Mouse (Mus musculus) intestine, embryonic 15.5 days (tissue): Measurements from ENCODE around the gene Acad8. TPM values are rescaled to one million over a fixed set of nuclear protein-coding genes. Genes with fewer than 3 reads are reported as not detected.

ENCODE experiments used
- ATAC-seq: fragments of 200-750 bp; cut with Nextera tagmentation; 2 replicates; pipeline ENCODE4 v1.8.0; 2017; ENCODE audit warnings: moderate TSS enrichment, moderate library complexity
- H3K27ac ChIP-seq: fragments of 300-500 bp; sonication (generic); 2 replicates; pipeline ENCODE4 v1.5.1; 2015; ENCODE audit warnings: mild to moderate bottlenecking, inconsistent platforms
- H3K27me3 ChIP-seq: fragments of 300-500 bp; sonication (generic); replicated peaks from 2 replicates; pipeline ENCODE4 v1.6.1; 2015; ENCODE audit warnings: inconsistent platforms
- H3K36me3 ChIP-seq: fragments of 300-500 bp; sonication (generic); 2 replicates; pipeline ENCODE4 v1.6.1; 2015; ENCODE audit warnings: inconsistent platforms
- H3K4me1 ChIP-seq: fragments of 300-500 bp; sonication (generic); replicated peaks from 2 replicates; pipeline ENCODE4 v1.6.1; 2015; ENCODE audit warnings: inconsistent platforms
- H3K4me2 ChIP-seq: fragments of 300-500 bp; sonication (generic); replicated peaks from 2 replicates; pipeline ENCODE4 v1.6.1; 2015; ENCODE audit warnings: mild to moderate bottlenecking, inconsistent platforms
- H3K4me3 ChIP-seq: fragments of 300-500 bp; sonication (generic); replicated peaks from 2 replicates; pipeline ENCODE4 v1.5.1; 2015; ENCODE audit warnings: inconsistent platforms
- H3K9ac ChIP-seq: fragments of 300-500 bp; sonication (generic); 2 replicates; pipeline ENCODE4 v1.6.1; 2015; ENCODE audit warnings: inconsistent platforms
- H3K9me3 ChIP-seq: fragments of 300-500 bp; sonication (generic); 2 replicates; pipeline ENCODE4 v1.6.1; 2016; ENCODE audit warnings: inconsistent platforms
- WGBS: fragments of 180-500 bp; shearing (Covaris S2); methylation state at CpG from one replicate; pipeline ENCODE4 v1.1.7; 2015; 5-methylcytosine and 5-hydroxymethylcytosine counted together
- polyA plus RNA-seq: library from polyadenylated mRNA; unstranded; fragments of >200 nt; fragmentation: Nextera tagmentation; extraction: Ambion mirVana; gene quantifications from 2 replicates; pipeline ENCODE4 v1.2.1, GENCODE M21; 2015

The Acad8 gene
- polyA plus RNA-seq, 1 experiment from 2014 or later: 34.7 TPM

GRCm38 (mm10) chr9:27005933-27006332 lies 6.6 kb upstream of the Acad8 start:
- Histone ChIP-seq H3K36me3 (peaks cover 37% of the 10 kb centered on the region; the same call in 1 of the 2 replicates), H3K4me2 (no peak overlapping the region), H3K4me3 (no peak overlapping the region), H3K4me1 (peaks cover 2% of the 10 kb centered on the region; the same call in 1 of the 2 replicates), H3K9ac (no peak overlapping the region), H3K27me3 (no peaks in the 10 kb centered on the region), H3K27ac (no peak overlapping the region), H3K9me3 (no peaks in the 10 kb centered on the region)
- 88% methylated on average over 1 of the region's 1 CpGs for WGBS
- no peak for ATAC-seq

DNA sequence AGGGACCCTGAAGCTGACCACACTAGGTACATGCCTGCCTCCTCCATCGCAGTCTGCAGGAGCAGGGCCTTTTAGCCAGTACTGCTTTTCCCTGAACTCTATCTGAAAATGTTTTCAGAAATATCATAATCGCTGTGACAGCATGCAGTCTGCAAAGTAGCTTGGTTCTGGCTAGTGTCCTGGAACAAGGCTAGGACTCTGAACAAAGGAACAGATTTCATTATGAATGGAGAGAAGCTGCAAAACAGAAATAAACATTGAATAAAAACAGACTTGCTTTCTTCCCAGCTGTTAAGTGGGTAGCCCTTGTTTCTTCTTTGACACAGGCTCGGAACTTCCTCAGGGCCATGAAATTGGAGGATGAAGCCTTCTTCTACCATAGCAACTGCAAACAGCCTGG lies 5.9 kb upstream of the Acad8 start:
- peaks cover 7% of the 10 kb centered on the region; the same call in 1 of the 2 replicates for H3K4me1 ChIP-seq
- H3K27me3 ChIP-seq: no peaks in the 10 kb centered on the region
- peaks cover 37% of the 10 kb centered on the region; the same call in 1 of the 2 replicates for H3K36me3 ChIP-seq
- 90% methylated on average over 3 of the region's 3 CpGs for WGBS
- no peak for ATAC-seq
- no peak overlapping the region for H3K4me2 ChIP-seq
- no peak overlapping the region for H3K27ac ChIP-seq
- H3K9me3 ChIP-seq: no peaks in the 10 kb centered on the region
- H3K9ac ChIP-seq: no peak overlapping the region
- no peak overlapping the region for H3K4me3 ChIP-seq

- Histone ChIP-seq H3K9me3 (no peaks in the 10 kb centered on the region), H3K27ac (peak overlapping the region; percentile 76), H3K4me3 (peak overlapping the region; percentile 77), H3K36me3 (peaks cover 3% of the 10 kb centered on the region; the same call in 1 of the 2 replicates), H3K4me1 (peaks cover 7% of the 10 kb centered on the region; the same call in 1 of the 2 replicates), H3K27me3 (no peaks in the 10 kb centered on the region), H3K9ac (peak overlapping the region; percentile 85), H3K4me2 (peak overlapping the region; percentile 68)
- peak; percentile 69 for ATAC-seq
- 2% methylated on average over 29 of the region's 29 CpGs for WGBS
Measured at GRCm38 (mm10) chr9:26998669-26999460, 501 bp downstream of the Acad8 start.

DNA sequence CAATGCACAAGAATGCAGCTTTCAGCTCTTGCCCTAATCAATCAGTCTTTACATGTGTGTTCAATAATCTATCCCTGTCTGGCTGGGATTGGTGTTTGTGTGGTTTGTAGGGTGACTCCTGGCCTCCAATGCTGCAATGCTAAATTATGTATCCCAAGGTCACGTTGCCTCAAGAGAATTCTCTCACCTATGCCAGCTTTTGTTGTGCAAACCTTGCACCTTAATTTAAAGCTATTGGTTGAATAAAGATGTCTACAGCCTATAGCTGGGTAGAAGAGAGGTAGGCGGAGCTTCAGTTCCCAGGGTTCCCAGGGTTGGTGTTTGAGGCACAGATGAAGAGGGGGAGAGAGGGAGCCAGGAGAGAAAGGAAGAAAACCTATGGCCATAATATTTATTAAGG lies 1.9 kb downstream of the Acad8 start:
- no peak overlapping the region for H3K4me3 ChIP-seq
- 95% methylated on average over 2 of the region's 2 CpGs for WGBS
- no peak overlapping the region for H3K27ac ChIP-seq
- peaks cover 7% of the 10 kb centered on the region; the same call in 1 of the 2 replicates for H3K4me1 ChIP-seq
- no peaks in the 10 kb centered on the region for H3K27me3 ChIP-seq
- ATAC-seq: no peak
- no peak overlapping the region for H3K9ac ChIP-seq
- H3K9me3 ChIP-seq: no peaks in the 10 kb centered on the region
- no peaks in the 10 kb centered on the region for H3K36me3 ChIP-seq
- no peak overlapping the region for H3K4me2 ChIP-seq

- Histone ChIP-seq H3K27me3 (no peaks in the 10 kb centered on the region), H3K9me3 (no peaks in the 10 kb centered on the region), H3K36me3 (no peaks in the 10 kb centered on the region), H3K4me1 (peaks cover 7% of the 10 kb centered on the region; the same call in 1 of the 2 replicates), H3K27ac (no peak overlapping the region), H3K9ac (no peak overlapping the region), H3K4me2 (no peak overlapping the region), H3K4me3 (no peak overlapping the region)
- ATAC-seq: no peak
- 92% methylated on average over 3 of the region's 3 CpGs for whole genome bisulfite sequencing
Measured at GRCm38 (mm10) chr9:26997062-26997461, 2.3 kb downstream of the Acad8 start.

DNA sequence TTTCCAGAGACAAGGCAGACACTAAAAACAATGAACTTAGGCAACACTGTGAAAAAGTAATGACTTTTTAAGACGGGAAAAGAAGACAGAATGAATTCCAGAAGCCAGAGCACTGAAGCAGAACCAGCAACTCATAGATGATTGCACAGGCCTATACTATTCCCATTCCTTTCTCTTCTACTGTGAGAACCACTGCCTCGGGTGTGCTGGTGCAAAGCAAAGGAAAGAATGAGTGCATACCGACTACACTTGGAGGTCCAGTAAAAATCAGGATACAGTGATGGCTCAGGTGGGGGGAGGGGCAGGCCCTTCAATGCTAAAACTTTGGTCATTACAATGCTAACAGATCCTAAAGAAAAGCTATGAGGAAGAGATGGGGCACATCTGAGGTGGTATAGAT lies 5.5 kb downstream of the Acad8 start:
- 78% methylated on average over 3 of the region's 3 CpGs for WGBS

GRCm38 (mm10) chr9:26993118-26993517 lies 6.2 kb downstream of the Acad8 start:
- 88% methylated on average over 10 of the region's 10 CpGs for WGBS
- no peaks in the 10 kb centered on the region for H3K9me3 ChIP-seq
- no peak for ATAC-seq

More for the DNA sequence above, 5.5 kb downstream of the Acad8 start:
- no peak for ATAC-seq
- H3K9me3 ChIP-seq: no peaks in the 10 kb centered on the region
- H3K4me3 ChIP-seq: no peak overlapping the region
- H3K4me2 ChIP-seq: no peak overlapping the region
- H3K4me1 ChIP-seq: no peaks in the 10 kb centered on the region
- H3K9ac ChIP-seq: no peak overlapping the region
- H3K27me3 ChIP-seq: no peaks in the 10 kb centered on the region
- H3K27ac ChIP-seq: no peak overlapping the region
- H3K36me3 ChIP-seq: peaks cover 8% of the 10 kb centered on the region; the same call in 1 of the 2 replicates

GRCm38 (mm10) chr9:26990181-26990580 lies 9.2 kb downstream of the Acad8 start:
- Histone ChIP-seq H3K9ac (no peak overlapping the region), H3K4me2 (no peak overlapping the region), H3K4me1 (no peaks in the 10 kb centered on the region), H3K27ac (no peak overlapping the region), H3K4me3 (no peak overlapping the region), H3K9me3 (no peaks in the 10 kb centered on the region), H3K36me3 (peaks cover 8% of the 10 kb centered on the region; the same call in 1 of the 2 replicates), H3K27me3 (no peaks in the 10 kb centered on the region)
- ATAC-seq: no peak
- 94% methylated on average over 4 of the region's 4 CpGs for WGBS

More at GRCm38 (mm10) chr9:26993118-26993517, 6.2 kb downstream of the Acad8 start:
- H3K9ac ChIP-seq: no peak overlapping the region
- H3K36me3 ChIP-seq: peaks cover 8% of the 10 kb centered on the region; the same call in 1 of the 2 replicates
- no peaks in the 10 kb centered on the region for H3K27me3 ChIP-seq
- H3K4me2 ChIP-seq: no peak overlapping the region
- no peak overlapping the region for H3K4me3 ChIP-seq
- H3K4me1 ChIP-seq: no peaks in the 10 kb centered on the region
- no peak overlapping the region for H3K27ac ChIP-seq

GRCm38 (mm10) chr9:26985668-26986277 lies 13.6 kb downstream of the Acad8 start:
- no peak for ATAC-seq
- H3K4me1 ChIP-seq: no peaks in the 10 kb centered on the region
- no peaks in the 10 kb centered on the region for H3K27me3 ChIP-seq
- H3K4me3 ChIP-seq: no peak overlapping the region
- no peaks in the 10 kb centered on the region for H3K9me3 ChIP-seq
- no peak overlapping the region for H3K27ac ChIP-seq
- no peak overlapping the region for H3K4me2 ChIP-seq
- no peak overlapping the region for H3K9ac ChIP-seq
- 0 out of 2 replicates have a peak, but pooled peaks cover 10% of the 10 kb centered on the region for H3K36me3 ChIP-seq
- WGBS: 88% methylated on average over 6 of the region's 6 CpGs

- H3K4me1 ChIP-seq: no peaks in the 10 kb centered on the region
- 92% methylated on average over 2 of the region's 2 CpGs for WGBS
- H3K27ac ChIP-seq: no peak overlapping the region
- no peak overlapping the region for H3K4me3 ChIP-seq
- 0 out of 2 replicates have a peak, but pooled peaks cover 13% of the 10 kb centered on the region for H3K36me3 ChIP-seq
- H3K4me2 ChIP-seq: no peak overlapping the region
- no peaks in the 10 kb centered on the region for H3K9me3 ChIP-seq
- no peak overlapping the region for H3K9ac ChIP-seq
- no peaks in the 10 kb centered on the region for H3K27me3 ChIP-seq
- no peak for ATAC-seq
Measured at GRCm38 (mm10) chr9:26985090-26985613, 14.2 kb downstream of the Acad8 start.

- Histone ChIP-seq H3K36me3 (peaks cover 21% of the 10 kb centered on the region), H3K4me2 (no peak overlapping the region), H3K9me3 (no peaks in the 10 kb centered on the region), H3K27me3 (no peaks in the 10 kb centered on the region), H3K4me3 (no peak overlapping the region), H3K9ac (no peak overlapping the region), H3K27ac (no peak overlapping the region), H3K4me1 (no peaks in the 10 kb centered on the region)
- WGBS: 93% methylated on average over 3 of the region's 3 CpGs
- ATAC-seq: no peak
Measured at GRCm38 (mm10) chr9:26978776-26979175, 20.6 kb downstream of the Acad8 start.

- Histone ChIP-seq H3K36me3 (peaks cover 21% of the 10 kb centered on the region), H3K4me3 (no peak overlapping the region), H3K27ac (no peak overlapping the region), H3K4me1 (no peaks in the 10 kb centered on the region), H3K9ac (no peak overlapping the region), H3K4me2 (no peak overlapping the region), H3K27me3 (no peaks in the 10 kb centered on the region), H3K9me3 (no peaks in the 10 kb centered on the region)
- ATAC-seq: no peak
- WGBS: 87% methylated on average over 9 of the region's 9 CpGs
Measured at GRCm38 (mm10) chr9:26977754-26978153, 21.6 kb downstream of the Acad8 start.
